Mouse (Mus musculus): ENCODE data around the gene Chrd. TPM values are rescaled to one million over a fixed set of nuclear protein-coding genes. Genes with fewer than 3 reads are reported as not detected.

The Chrd gene
- polyA plus RNA-seq, 1 experiment from 2014 or later: 12.2 TPM

GRCm38 (mm10) chr16:20724338-20724748 is 8.6 kb upstream of the Chrd start:
- ATAC-seq (ENCODE audit: insufficient number of reproducible peaks, low FRiP score, low TSS enrichment, low read depth): 0 out of 2 replicates have a peak, but pooled peaks have one; percentile 46
- WGBS: 22% methylated on average over 5 of the region's 5 CpGs
- Histone ChIP-seq H3K9ac (no peak overlapping the region), H3K4me2 (no peak overlapping the region), H3K9me3 (no peaks in the 10 kb centered on the region), H3K27ac (no peak overlapping the region), H3K4me3 (no peak overlapping the region), H3K4me1 (no peaks in the 10 kb centered on the region), H3K36me3 (peaks cover 29% of the 10 kb centered on the region), H3K27me3 (no peaks in the 10 kb centered on the region)

- H3K27ac ChIP-seq: no peak overlapping the region
- no peak overlapping the region for H3K4me2 ChIP-seq
- peaks cover 21% of the 10 kb centered on the region for H3K36me3 ChIP-seq
- H3K4me3 ChIP-seq: no peak overlapping the region
- WGBS: 60% methylated on average over 7 of the region's 7 CpGs
- no peaks in the 10 kb centered on the region for H3K4me1 ChIP-seq
- H3K9me3 ChIP-seq: no peaks in the 10 kb centered on the region
- no peak overlapping the region for H3K9ac ChIP-seq
- H3K27me3 ChIP-seq: no peaks in the 10 kb centered on the region
- no peak for ATAC-seq (ENCODE audit: insufficient number of reproducible peaks, low FRiP score, low TSS enrichment, low read depth)
These were observed 7.6 kb upstream of the Chrd start for GRCm38 (mm10) chr16:20725321-20725720.

GRCm38 (mm10) chr16:20725750-20726149 is 7.2 kb upstream of the Chrd start:
- Histone ChIP-seq H3K36me3 (peaks cover 17% of the 10 kb centered on the region), H3K9ac (no peak overlapping the region), H3K27me3 (no peaks in the 10 kb centered on the region), H3K4me2 (no peak overlapping the region), H3K4me1 (no peaks in the 10 kb centered on the region), H3K27ac (no peak overlapping the region), H3K9me3 (no peaks in the 10 kb centered on the region), H3K4me3 (no peak overlapping the region)
- ATAC-seq (ENCODE audit: insufficient number of reproducible peaks, low FRiP score, low TSS enrichment, low read depth): no peak
- WGBS: 78% methylated on average over 4 of the region's 4 CpGs

- Histone ChIP-seq H3K9ac (no peak overlapping the region), H3K27ac (no peak overlapping the region), H3K4me1 (no peaks in the 10 kb centered on the region), H3K27me3 (no peaks in the 10 kb centered on the region), H3K4me2 (no peak overlapping the region), H3K36me3 (peaks cover 15% of the 10 kb centered on the region), H3K4me3 (no peak overlapping the region), H3K9me3 (no peaks in the 10 kb centered on the region)
- WGBS: 65% methylated on average over 1 of the region's 1 CpGs
- ATAC-seq (ENCODE audit: insufficient number of reproducible peaks, low FRiP score, low TSS enrichment, low read depth): no peak
These were observed 6.5 kb upstream of the Chrd start for GRCm38 (mm10) chr16:20726384-20726783.

GRCm38 (mm10) chr16:20730293-20730711 is 2.6 kb upstream of the Chrd start:
- no peaks in the 10 kb centered on the region for H3K9me3 ChIP-seq
- ATAC-seq (ENCODE audit: insufficient number of reproducible peaks, low FRiP score, low TSS enrichment, low read depth): no peak
- peaks cover 18% of the 10 kb centered on the region for H3K27me3 ChIP-seq
- no peak overlapping the region for H3K9ac ChIP-seq
- H3K27ac ChIP-seq: no peak overlapping the region
- H3K4me2 ChIP-seq: no peak overlapping the region
- no peaks in the 10 kb centered on the region for H3K36me3 ChIP-seq
- peaks cover 25% of the 10 kb centered on the region for H3K4me1 ChIP-seq
- WGBS: 38% methylated on average over 5 of the region's 5 CpGs
- H3K4me3 ChIP-seq: no peak overlapping the region

GRCm38 (mm10) chr16:20731688-20732087 is 1.2 kb upstream of the Chrd start:
- peaks cover 27% of the 10 kb centered on the region for H3K27me3 ChIP-seq
- H3K36me3 ChIP-seq: 0 out of 2 replicates have a peak, but pooled peaks cover 2% of the 10 kb centered on the region
- no peak overlapping the region for H3K9ac ChIP-seq
- H3K9me3 ChIP-seq: no peaks in the 10 kb centered on the region
- H3K27ac ChIP-seq: no peak overlapping the region
- peaks cover 25% of the 10 kb centered on the region for H3K4me1 ChIP-seq
- H3K4me2 ChIP-seq: no peak overlapping the region
- ATAC-seq (ENCODE audit: insufficient number of reproducible peaks, low FRiP score, low TSS enrichment, low read depth): no peak
- H3K4me3 ChIP-seq: no peak overlapping the region
- WGBS: 62% methylated on average over 5 of the region's 5 CpGs

GRCm38 (mm10) chr16:20732251-20732924 is 539 bp upstream of the Chrd start:
- WGBS: under 1% methylated on average over 22 of the region's 30 CpGs
- peak overlapping the region; percentile 68 for H3K4me3 ChIP-seq
- H3K4me2 ChIP-seq: peak overlapping the region; percentile 94
- H3K9me3 ChIP-seq: no peaks in the 10 kb centered on the region
- peaks cover 7% of the 10 kb centered on the region; the same call in 1 of the 2 replicates for H3K36me3 ChIP-seq
- H3K27me3 ChIP-seq: peaks cover 33% of the 10 kb centered on the region
- H3K4me1 ChIP-seq: peaks cover 25% of the 10 kb centered on the region
- ATAC-seq (ENCODE audit: insufficient number of reproducible peaks, low FRiP score, low TSS enrichment, low read depth): peak; percentile 50
- H3K27ac ChIP-seq: peak overlapping the region; percentile 91
- H3K9ac ChIP-seq: peak overlapping the region; percentile 85

GRCm38 (mm10) chr16:20733731-20734730 is 1.1 kb downstream of the Chrd start, which contains the start of gene Thpo:
Gene Thpo, minus strand, starts transcription at chr16:20734511.
- H3K9ac ChIP-seq: peak within 1 kb of the TSS; percentile 85
- no peak for ATAC-seq (ENCODE audit: insufficient number of reproducible peaks, low FRiP score, low TSS enrichment, low read depth)
- peak within 1 kb of the TSS; percentile 68 for H3K4me3 ChIP-seq
- H3K9me3 ChIP-seq: no peaks in the 10 kb centered on the region
- 4% methylated on average over 45 of the region's 45 CpGs for WGBS
- H3K27ac ChIP-seq: peak within 1 kb of the TSS; percentile 91
- peak within 1 kb of the TSS; percentile 94 for H3K4me2 ChIP-seq
- H3K27me3 ChIP-seq: peaks cover 33% of the 10 kb centered on the region
- peaks cover 7% of the 10 kb centered on the region; the same call in 1 of the 2 replicates for H3K36me3 ChIP-seq
- H3K4me1 ChIP-seq: peaks cover 25% of the 10 kb centered on the region

GRCm38 (mm10) chr16:20735651-20736050 is 2.7 kb downstream of the Chrd start:
- ATAC-seq (ENCODE audit: insufficient number of reproducible peaks, low FRiP score, low TSS enrichment, low read depth): no peak
- H3K4me1 ChIP-seq: peaks cover 25% of the 10 kb centered on the region

GRCm38 (mm10) chr16:20736168-20736567 is 3.2 kb downstream of the Chrd start:
- peaks cover 33% of the 10 kb centered on the region for H3K27me3 ChIP-seq
- no peak overlapping the region for H3K9ac ChIP-seq
- H3K4me2 ChIP-seq: no peak overlapping the region
- H3K27ac ChIP-seq: no peak overlapping the region
- H3K9me3 ChIP-seq: no peaks in the 10 kb centered on the region
- peaks cover 9% of the 10 kb centered on the region for H3K36me3 ChIP-seq
- H3K4me1 ChIP-seq: peaks cover 25% of the 10 kb centered on the region
- WGBS: 88% methylated on average over 7 of the region's 7 CpGs
- no peak overlapping the region for H3K4me3 ChIP-seq
- no peak for ATAC-seq (ENCODE audit: insufficient number of reproducible peaks, low FRiP score, low TSS enrichment, low read depth)

More at GRCm38 (mm10) chr16:20735651-20736050, 2.7 kb downstream of the Chrd start:
- Histone ChIP-seq H3K9me3 (no peaks in the 10 kb centered on the region), H3K4me3 (no peak overlapping the region), H3K9ac (no peak overlapping the region), H3K27me3 (peaks cover 33% of the 10 kb centered on the region), H3K27ac (no peak overlapping the region), H3K4me2 (no peak overlapping the region), H3K36me3 (peaks cover 7% of the 10 kb centered on the region; the same call in 1 of the 2 replicates)
- WGBS: 71% methylated on average over 5 of the region's 5 CpGs

GRCm38 (mm10) chr16:20736823-20737222 is 3.9 kb downstream of the Chrd start:
- Histone ChIP-seq H3K4me2 (no peak overlapping the region), H3K9ac (no peak overlapping the region), H3K27ac (no peak overlapping the region), H3K36me3 (peaks cover 14% of the 10 kb centered on the region), H3K4me1 (peaks cover 24% of the 10 kb centered on the region), H3K9me3 (no peaks in the 10 kb centered on the region), H3K4me3 (no peak overlapping the region), H3K27me3 (peaks cover 33% of the 10 kb centered on the region)
- 83% methylated on average over 5 of the region's 5 CpGs for WGBS
- no peak for ATAC-seq (ENCODE audit: insufficient number of reproducible peaks, low FRiP score, low TSS enrichment, low read depth)

GRCm38 (mm10) chr16:20739845-20740244 is 6.9 kb downstream of the Chrd start:
- no peak overlapping the region for H3K4me3 ChIP-seq
- H3K27ac ChIP-seq: no peak overlapping the region
- H3K27me3 ChIP-seq: peaks cover 20% of the 10 kb centered on the region
- no peaks in the 10 kb centered on the region for H3K4me1 ChIP-seq
- WGBS: 95% methylated on average over 9 of the region's 9 CpGs
- no peaks in the 10 kb centered on the region for H3K9me3 ChIP-seq
- ATAC-seq (ENCODE audit: insufficient number of reproducible peaks, low FRiP score, low TSS enrichment, low read depth): no peak
- H3K9ac ChIP-seq: no peak overlapping the region
- no peak overlapping the region for H3K4me2 ChIP-seq
- peaks cover 17% of the 10 kb centered on the region for H3K36me3 ChIP-seq

Measured in limb, embryonic 15.5 days (tissue).